Comparison of ENCODE assay signal across 11 mouse cellular contexts in the genomic region with DNA sequence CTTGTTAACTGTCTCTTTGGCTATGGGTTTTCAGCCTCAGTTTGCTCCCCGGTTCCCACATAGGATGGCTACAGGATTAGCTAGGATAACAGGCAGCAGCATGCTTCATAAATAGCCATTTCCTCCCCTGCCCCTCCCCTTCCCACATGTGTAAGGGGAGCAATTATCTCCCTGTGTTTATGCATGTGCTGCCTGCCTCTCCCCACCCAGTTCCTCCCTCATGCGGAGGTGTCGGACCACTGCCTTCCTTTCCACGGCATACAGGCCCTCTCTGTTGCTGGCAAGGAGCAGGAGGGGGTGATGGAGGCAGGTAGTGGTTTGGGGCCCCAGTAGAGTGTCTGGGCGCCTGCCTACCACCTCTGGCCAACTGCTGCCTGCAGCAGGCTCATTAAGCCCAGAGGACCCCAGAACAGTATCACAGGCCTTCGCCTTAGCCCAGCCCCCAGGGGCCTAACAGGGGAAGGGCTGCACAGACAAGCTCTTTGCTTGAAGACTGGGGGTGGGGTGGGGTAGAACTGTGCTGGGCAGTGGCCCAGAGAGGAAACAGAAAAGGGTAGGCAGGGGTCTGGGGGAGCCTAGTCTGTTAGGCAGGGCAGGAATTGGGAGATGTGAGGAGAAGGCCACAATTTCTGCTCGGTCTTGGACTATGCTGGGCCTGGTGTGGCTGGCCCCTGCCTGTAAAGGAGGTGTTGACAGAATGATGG.
DNase-seq lines count a peak whose midpoint lies in the region; ATAC-seq and TF ChIP-seq lines count a peak whose summit lies in the region.
"Had no signal": no experiment of that assay in that cellular context is flagged by ENCODE, and none has a peak within 500 bp of the region (broad histone marks: within the 10 kb centered on the region; RNA-seq: fewer than 3 reads in every experiment).

No protein-coding gene starts in this region.

- no peak overlapping the region for H3K4me2 ChIP-seq in kidney, embryonic 16.5 days (replicated peaks; ENCODE audit: low read depth, low read length)
- no peak overlapping the region for H3K4me2 ChIP-seq in embryonic facial prominence, embryonic 13.5 days
- no peak overlapping the region for H3K4me2 ChIP-seq in midbrain, embryonic 12.5 days (replicated peaks)

- no peaks in the 10 kb centered on the region for H3K9me3 ChIP-seq in kidney, embryonic 16.5 days (ENCODE audit: low read length)
- no peaks in the 10 kb centered on the region for H3K9me3 ChIP-seq in embryonic facial prominence, embryonic 13.5 days
- H3K9me3 ChIP-seq in midbrain, embryonic 12.5 days: no peaks in the 10 kb centered on the region

- WGBS in kidney, embryonic 16.5 days: 45% methylated on average over 7 of the region's 7 CpGs
- 78% methylated on average over 7 of the region's 7 CpGs for WGBS in kidney, adult 2 months
- WGBS in embryonic facial prominence, embryonic 13.5 days: 44% methylated on average over 7 of the region's 7 CpGs
- 46% methylated on average over 7 of the region's 7 CpGs for WGBS in midbrain, embryonic 12.5 days

- no peak overlapping the region for H3K4me3 ChIP-seq in kidney, embryonic 16.5 days (ENCODE audit: low read length)
- H3K4me3 ChIP-seq in kidney, adult 2 months (ENCODE audit: insufficient read depth, low read depth, low read length): no peak overlapping the region
- H3K4me3 ChIP-seq in embryonic facial prominence, embryonic 13.5 days: no peak overlapping the region
- H3K4me3 ChIP-seq in midbrain, embryonic 12.5 days: no peak overlapping the region
- H3K4me3 ChIP-seq: gastrocnemius, adult 2 months had no signal

- no peak for DNase-seq in kidney, adult 2 months
- no peak for DNase-seq in layer of hippocampus, adult 18-20 months (ENCODE audit: low spot score in 2 of 2)
- DNase-seq: adrenal gland, postnatal 10 days; cerebellum, adult 9-10 months; gastrocnemius, adult 2 months; kidney, postnatal 14 days had no signal

- peaks cover 39% of the 10 kb centered on the region; the same call in 1 of the 2 replicates for H3K27me3 ChIP-seq in kidney, embryonic 16.5 days (ENCODE audit: insufficient read depth, low read length)
- H3K27me3 ChIP-seq in kidney, adult 2 months (replicated peaks; ENCODE audit: control insufficient read depth, insufficient read depth, low read length): no peaks in the 10 kb centered on the region
- H3K27me3 ChIP-seq in embryonic facial prominence, embryonic 13.5 days: peaks cover 79% of the 10 kb centered on the region
- H3K27me3 ChIP-seq in midbrain, embryonic 12.5 days: peaks cover 90% of the 10 kb centered on the region

- no peak for TF ChIP-seq POLR2A in kidney, adult 2 months (IDR thresholded peaks at IDR 0.05; ENCODE audit: low read depth, low read length)

- no peak for TF ChIP-seq CTCF in kidney, adult 2 months (conservative IDR thresholded peaks at IDR 0.05; ENCODE audit: insufficient read depth, insufficient read length, low read depth, low read length)

- ATAC-seq in kidney, embryonic 16.5 days (ENCODE audit: low FRiP score, low TSS enrichment): peak; percentile 80
- ATAC-seq in embryonic facial prominence, embryonic 13.5 days (ENCODE audit: insufficient number of reproducible peaks, insufficient read depth, low FRiP score, low TSS enrichment, low read depth): peak; percentile 52; the same call in 1 of the 2 replicates
- ATAC-seq in hematopoietic stem cell, adult 5-6 weeks (replicated peaks in 1 of 2; ENCODE audit: insufficient read depth in 1 of 2, low FRiP score in 2 of 2, low TSS enrichment in 1 of 2, low read depth in 1 of 2, poor library complexity in 2 of 2, severe bottlenecking in 2 of 2): peak; percentile 32 to 82
- peak; percentile 59; the same call in 1 of the 2 replicates for ATAC-seq in midbrain, embryonic 12.5 days (ENCODE audit: low FRiP score, low read depth)
- ATAC-seq in cerebellum, adult (ENCODE audit: insufficient number of reproducible peaks, low FRiP score, low TSS enrichment): no peak

- H3K36me3 ChIP-seq in kidney, embryonic 16.5 days (ENCODE audit: insufficient read depth, low read length): no peaks in the 10 kb centered on the region
- no peaks in the 10 kb centered on the region for H3K36me3 ChIP-seq in kidney, adult 2 months (ENCODE audit: control insufficient read depth, insufficient read depth, low read length)
- H3K36me3 ChIP-seq in embryonic facial prominence, embryonic 13.5 days: no peaks in the 10 kb centered on the region
- H3K36me3 ChIP-seq in midbrain, embryonic 12.5 days: no peaks in the 10 kb centered on the region

- peak overlapping the region; percentile 29; the same call in 1 of the 2 replicates for H3K27ac ChIP-seq in kidney, embryonic 16.5 days (ENCODE audit: low read length)
- no peak overlapping the region for H3K27ac ChIP-seq in kidney, adult 2 months (ENCODE audit: insufficient read depth, low read depth, low read length)
- peak overlapping the region; percentile 33; the same call in 1 of the 2 replicates for H3K27ac ChIP-seq in embryonic facial prominence, embryonic 13.5 days
- H3K27ac ChIP-seq in midbrain, embryonic 12.5 days (replicated peaks): peak overlapping the region; percentile 2; the same call in 1 of the 2 replicates
- H3K27ac ChIP-seq: gastrocnemius, adult 2 months had no signal

- peaks cover 10% of the 10 kb centered on the region for H3K4me1 ChIP-seq in kidney, embryonic 16.5 days (ENCODE audit: insufficient read depth, low read length)
- H3K4me1 ChIP-seq in kidney, adult 2 months (ENCODE audit: control insufficient read depth, insufficient read depth, low read length): no peaks in the 10 kb centered on the region
- H3K4me1 ChIP-seq in embryonic facial prominence, embryonic 13.5 days: peaks cover 21% of the 10 kb centered on the region
- H3K4me1 ChIP-seq in midbrain, embryonic 12.5 days: peaks cover 16% of the 10 kb centered on the region

- no peak overlapping the region for H3K9ac ChIP-seq in kidney, embryonic 16.5 days (replicated peaks; ENCODE audit: low read length)
- no peak overlapping the region for H3K9ac ChIP-seq in embryonic facial prominence, embryonic 13.5 days
- H3K9ac ChIP-seq in midbrain, embryonic 12.5 days (replicated peaks): no peak overlapping the region
